Mouse (Mus musculus) layer of hippocampus, postnatal 25 days (tissue): ENCODE data around the gene AC131692.1. TPM values are rescaled to one million over a fixed set of nuclear protein-coding genes. Genes with fewer than 3 reads are reported as not detected.

Source experiments
- DNase-seq, 2 experiments: peaks; one replicate each; pipeline ENCODE4 v3.0.0; 2022; ENCODE audit warnings: mixed read lengths in 2 of 2, low spot score in 1 of 2; ENCODE audit errors: extremely low spot score in 1 of 2
- microRNA-seq, 2 experiments: library from miRNA; unstranded; fragments of <30 nt; microRNA quantifications; one replicate each; pipeline ENCODE4 v1.2.0; 2021
- total RNA-seq, 2 experiments: library from RNA; stranded (reverse); gene quantifications; 2 replicates each; pipeline ENCODE4 v1.2.3; 2021

The AC131692.1 gene
- total RNA-seq, 2 experiments from 2014 or later: not detected

GRCm38 (mm10) chr19:6141394-6141749 is 47.2 kb downstream of the AC131692.1 start, which contains the start of gene Arl2:
TSS of gene Arl2 (minus strand) at chr19:6141548.
- DNase-seq: peak in 1 of 2 experiments; percentile 68

DNA sequence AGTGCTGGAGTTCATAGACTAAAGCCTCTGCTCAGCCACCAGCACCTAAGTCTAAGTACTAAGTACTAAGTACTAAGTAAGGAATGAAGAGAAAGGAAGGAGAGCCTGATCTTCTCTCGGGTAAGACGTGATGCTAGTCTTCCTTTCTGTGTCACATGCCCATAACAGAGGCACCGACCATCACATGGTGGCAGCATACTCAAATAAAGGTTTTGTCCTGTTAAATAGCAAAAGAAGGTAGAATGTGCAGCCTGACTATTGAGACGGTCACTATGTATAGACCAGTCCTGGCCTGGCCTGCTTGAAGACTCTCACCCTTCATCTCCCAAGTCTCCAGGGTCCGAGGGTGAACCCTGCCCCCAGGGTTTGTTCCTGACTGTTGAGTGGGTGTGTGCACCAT is 50.6 kb downstream of the AC131692.1 start:
- no peak for DNase-seq

Small RNA genes within 50 kb of the gene (microRNA-seq; reads per million reads assigned to microRNA genes)
- 3.9 to 4.4 reads per million in 2 experiments for gene Mir6988

Other genes starting within 250 kb of the AC131692.1 start
- gene Frmd8, start 219.1 kb upstream of the AC131692.1 start, total RNA-seq: 10 to 100 TPM; 15.6 to 15.8 TPM
- 1 to 10 TPM; 3.1 to 3.4 TPM for gene Slc25a45, start 216.6 kb upstream of the AC131692.1 start, total RNA-seq
- 1 to 10 TPM; 3.4 TPM for gene Tigd3, start 200.3 kb upstream of the AC131692.1 start, total RNA-seq
- gene Dpf2, start 181.4 kb upstream of the AC131692.1 start, total RNA-seq: 10 to 100 TPM; 82.5 to 95.6 TPM
- gene Cdc42ep2, start 169.6 kb upstream of the AC131692.1 start, total RNA-seq: 1 to 10 TPM; 6.3 to 6.4 TPM
- gene Pola2, start 130.2 kb upstream of the AC131692.1 start, total RNA-seq: 1 to 10 TPM; 5.4 to 6.5 TPM
- gene Slc22a20, start 108.3 kb upstream of the AC131692.1 start, total RNA-seq: not detected
- 10 to 100 TPM; 20.5 to 21.9 TPM for gene Capn1, start 78.5 kb upstream of the AC131692.1 start, total RNA-seq
- gene Syvn1, start 47.8 kb upstream of the AC131692.1 start, total RNA-seq: 10 to 100 TPM; 41.8 to 45.7 TPM
- gene Mrpl49, start 36.6 kb upstream of the AC131692.1 start, total RNA-seq: 10 to 100 TPM; 43.1 to 47.4 TPM
- gene Fau, start 36.6 kb upstream of the AC131692.1 start, total RNA-seq: 100 to 1,000 TPM; 588 to 687 TPM
- gene Znhit2, start 33.2 kb upstream of the AC131692.1 start, total RNA-seq: 10 to 100 TPM; 38.0 to 41.5 TPM
- 10 to 100 TPM; 27.8 to 28.8 TPM for gene Tm7sf2, start 26.0 kb upstream of the AC131692.1 start, total RNA-seq
- 10 to 100 TPM; 83.7 to 96.3 TPM for gene Vps51, start 17.2 kb upstream of the AC131692.1 start, total RNA-seq
- not detected for gene Tmem262, start 14.4 kb upstream of the AC131692.1 start, total RNA-seq
- not detected for gene Gm28374, start 12.2 kb upstream of the AC131692.1 start, total RNA-seq
- gene Zfpl1, start 9.5 kb upstream of the AC131692.1 start, total RNA-seq: 10 to 100 TPM; 37.1 to 44.2 TPM
- gene Cdca5, start 9.4 kb upstream of the AC131692.1 start, total RNA-seq: under 1 TPM in 1 of 2 experiments, not detected in 1; 0.37 TPM
- not detected for gene Naaladl1, start 11.4 kb downstream of the AC131692.1 start, total RNA-seq
- 10 to 100 TPM; 15.5 to 17.9 TPM for gene Sac3d1, start 24.2 kb downstream of the AC131692.1 start, total RNA-seq
- 10 to 100 TPM; 36.7 to 40.7 TPM for gene Snx15, start 33.9 kb downstream of the AC131692.1 start, total RNA-seq
- under 1 TPM; 0.45 to 0.69 TPM for gene Batf2, start 46.6 kb downstream of the AC131692.1 start, total RNA-seq
- gene Arl2, start 47.1 kb downstream of the AC131692.1 start, total RNA-seq: 10 to 100 TPM; 75.5 to 76.1 TPM
- gene Majin, start 90.0 kb downstream of the AC131692.1 start, total RNA-seq: not detected
- gene Gpha2, start 132.0 kb downstream of the AC131692.1 start, total RNA-seq: not detected
- gene Ppp2r5b, start 141.5 kb downstream of the AC131692.1 start, total RNA-seq: 100 to 1,000 TPM; 137 to 146 TPM
- gene Atg2a, start 147.2 kb downstream of the AC131692.1 start, total RNA-seq: 10 to 100 TPM; 31.1 to 38.3 TPM
- gene Ehd1, start 182.3 kb downstream of the AC131692.1 start, total RNA-seq: 10 to 100 TPM; 84.9 to 88.6 TPM
- 1 to 10 TPM; 3.9 to 4.6 TPM for gene Cdc42bpg, start 212.0 kb downstream of the AC131692.1 start, total RNA-seq
- gene Men1, start 240.6 kb downstream of the AC131692.1 start, total RNA-seq: 10 to 100 TPM; 63.3 to 64.8 TPM
- 10 to 100 TPM; 66.3 to 78.4 TPM for gene Map4k2, start 246.7 kb downstream of the AC131692.1 start, total RNA-seq